Mouse (Mus musculus) intestine, embryonic 16.5 days (tissue): ENCODE data around the gene Ppm1g. TPM values are rescaled to one million over a fixed set of nuclear protein-coding genes. Genes with fewer than 3 reads are reported as not detected.
A peak's percentile ranks its signal among the peaks of the same experiment; 100 is the strongest.
"Not testable (repeated sequence)": the region's sequence is repeated elsewhere in the genome, so short reads cannot be mapped to it uniquely, and the experiment has no call there.

Experiments
- ATAC-seq: fragments of 200-750 bp; cut with Nextera tagmentation; 2 replicates; pipeline ENCODE4 v1.8.0; 2017; ENCODE audit warnings: moderate TSS enrichment, moderate library complexity
- H3K27ac ChIP-seq: fragments of 300-500 bp; sonication (generic); 2 replicates; pipeline ENCODE4 v1.5.1; 2014; ENCODE audit warnings: mild to moderate bottlenecking, low read length
- H3K27me3 ChIP-seq: fragments of 300-500 bp; sonication (generic); replicated peaks from 2 replicates; pipeline ENCODE4 v1.6.1; 2014; ENCODE audit warnings: low read length, control low read depth, mixed read lengths; ENCODE audit not compliant: control insufficient read depth, insufficient read depth
- H3K36me3 ChIP-seq: fragments of 300-500 bp; sonication (generic); 2 replicates; pipeline ENCODE4 v1.6.1; 2014; ENCODE audit warnings: low read length, control low read depth; ENCODE audit not compliant: control insufficient read depth, insufficient read depth
- H3K4me1 ChIP-seq: fragments of 300-500 bp; sonication (generic); 2 replicates; pipeline ENCODE4 v1.6.1; 2014; ENCODE audit warnings: low read length, control low read depth, mixed read lengths; ENCODE audit not compliant: control insufficient read depth, insufficient read depth
- H3K4me2 ChIP-seq: fragments of 300-500 bp; sonication (generic); 2 replicates; pipeline ENCODE4 v1.6.1; 2014; ENCODE audit warnings: low read depth, low read length, control low read depth
- H3K4me3 ChIP-seq: fragments of 300-500 bp; sonication (generic); 2 replicates; pipeline ENCODE4 v1.5.1; 2014; ENCODE audit warnings: mild to moderate bottlenecking, low read length
- H3K9ac ChIP-seq: fragments of 300-500 bp; sonication (generic); 2 replicates; pipeline ENCODE4 v1.6.1; 2014; ENCODE audit warnings: low read depth, low read length
- H3K9me3 ChIP-seq: fragments of 300-500 bp; sonication (generic); 2 replicates; pipeline ENCODE4 v1.6.1; 2016; ENCODE audit warnings: low read length, control low read depth; ENCODE audit not compliant: control insufficient read depth
- WGBS: fragments of 180-500 bp; shearing (Covaris S2); extraction: QIAGEN DNeasy Blood & Tissue Kit; methylation state at CpG from one replicate; pipeline ENCODE4 v1.1.7; 2014; 5-methylcytosine and 5-hydroxymethylcytosine counted together
- polyA plus RNA-seq: library from polyadenylated mRNA; unstranded; fragments of >200 nt; fragmentation: Nextera tagmentation; extraction: Ambion mirVana; gene quantifications from 2 replicates; pipeline ENCODE4 v1.2.1, GENCODE M21; 2015

The Ppm1g gene
- polyA plus RNA-seq, 1 experiment from 2014 or later, result 122 TPM

- Histone ChIP-seq H3K9me3 (no peaks in the 10 kb centered on the region), H3K36me3 (no peaks in the 10 kb centered on the region), H3K4me3 (no peak overlapping the region), H3K4me1 (peaks cover 10% of the 10 kb centered on the region), H3K27ac (no peak overlapping the region), H3K4me2 (no peak overlapping the region), H3K9ac (no peak overlapping the region), H3K27me3 (no peaks in the 10 kb centered on the region)
- no peak for ATAC-seq
- 95% methylated on average over 9 of the region's 9 CpGs for WGBS
Observed at GRCm38 (mm10) chr5:31222696-31223095, 2.2 kb upstream of the Ppm1g start.

DNA sequence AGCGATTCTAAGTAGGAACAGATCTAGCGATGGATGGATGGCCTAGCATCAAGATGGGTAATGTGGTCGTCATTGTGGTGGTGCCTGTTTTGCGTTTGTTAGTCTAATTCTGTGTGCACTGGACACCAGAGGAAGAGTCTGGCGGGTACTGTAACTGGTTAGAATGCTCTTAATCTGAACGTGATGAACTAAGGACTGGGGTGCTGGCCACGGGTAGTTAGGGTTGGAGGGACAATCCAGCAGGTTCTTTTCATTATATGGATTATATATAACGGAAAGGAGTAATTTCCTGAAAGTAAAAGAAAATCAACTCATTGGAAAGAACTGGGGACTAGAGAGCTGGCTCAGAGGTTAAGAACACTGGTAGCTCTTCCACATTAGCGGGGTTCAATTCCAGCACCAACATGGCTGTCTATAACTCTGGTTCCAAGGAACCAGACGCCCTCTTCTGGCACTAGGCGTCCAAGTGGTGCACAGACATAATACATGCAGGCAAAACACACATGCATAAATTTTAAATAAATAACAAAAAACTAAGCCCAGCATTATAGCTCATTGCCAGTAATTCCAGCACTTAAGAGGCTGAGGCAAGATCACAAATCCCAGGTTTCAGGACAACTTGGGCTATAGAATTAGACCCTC, 938 bp upstream of the Ppm1g start:
- no peak; the same call in 1 of the 2 replicates for ATAC-seq

DNA sequence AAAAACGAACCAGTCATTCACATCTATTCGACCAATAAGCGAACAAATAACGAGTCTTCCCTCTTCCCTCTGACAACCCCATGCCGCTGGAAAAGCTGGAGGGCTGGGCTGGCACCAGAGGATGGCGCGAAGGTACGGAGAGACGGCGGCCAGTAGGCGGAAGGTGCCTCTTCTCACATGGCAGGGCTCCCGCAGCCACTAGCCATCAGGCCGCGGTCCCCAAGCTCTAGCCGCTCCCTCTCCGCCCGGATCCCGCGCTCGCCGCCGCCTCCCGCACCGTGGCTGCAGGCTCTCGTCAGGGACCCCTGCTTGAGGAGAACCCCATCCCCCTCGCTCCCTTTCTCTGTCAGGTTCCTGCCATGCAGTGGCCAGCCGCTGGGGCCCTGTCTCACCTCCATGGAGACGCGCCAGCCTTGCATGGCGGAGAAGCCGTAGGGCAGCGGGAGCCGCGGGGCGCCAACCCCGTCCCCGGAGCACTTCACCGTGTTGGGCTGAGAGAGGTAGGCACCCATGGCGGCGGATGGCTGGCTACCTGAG, 508 bp downstream of the Ppm1g start:
- H3K27ac ChIP-seq, result peak overlapping the region; percentile 81
- H3K4me2 ChIP-seq, result peak overlapping the region; percentile 63
- no peaks in the 10 kb centered on the region for H3K9me3 ChIP-seq
- peak; percentile 78 for ATAC-seq
- H3K4me3 ChIP-seq, result peak overlapping the region; percentile 76
- H3K4me1 ChIP-seq, result peaks cover 10% of the 10 kb centered on the region
- H3K9ac ChIP-seq, result peak overlapping the region; percentile 82
- 0% methylated on average over 40 of the region's 40 CpGs for WGBS
- H3K36me3 ChIP-seq, result no peaks in the 10 kb centered on the region
- no peaks in the 10 kb centered on the region for H3K27me3 ChIP-seq

More for the DNA sequence above, 938 bp upstream of the Ppm1g start:
- H3K36me3 ChIP-seq, result no peaks in the 10 kb centered on the region
- H3K9ac ChIP-seq, result peak overlapping the region; percentile 87
- 14% methylated on average over 11 of the region's 11 CpGs for WGBS
- peak overlapping the region; percentile 93 for H3K4me2 ChIP-seq
- H3K4me3 ChIP-seq, result peak overlapping the region; percentile 76
- H3K9me3 ChIP-seq, result no peaks in the 10 kb centered on the region
- peaks cover 10% of the 10 kb centered on the region for H3K4me1 ChIP-seq
- peak overlapping the region; percentile 89 for H3K27ac ChIP-seq
- H3K27me3 ChIP-seq, result no peaks in the 10 kb centered on the region

DNA sequence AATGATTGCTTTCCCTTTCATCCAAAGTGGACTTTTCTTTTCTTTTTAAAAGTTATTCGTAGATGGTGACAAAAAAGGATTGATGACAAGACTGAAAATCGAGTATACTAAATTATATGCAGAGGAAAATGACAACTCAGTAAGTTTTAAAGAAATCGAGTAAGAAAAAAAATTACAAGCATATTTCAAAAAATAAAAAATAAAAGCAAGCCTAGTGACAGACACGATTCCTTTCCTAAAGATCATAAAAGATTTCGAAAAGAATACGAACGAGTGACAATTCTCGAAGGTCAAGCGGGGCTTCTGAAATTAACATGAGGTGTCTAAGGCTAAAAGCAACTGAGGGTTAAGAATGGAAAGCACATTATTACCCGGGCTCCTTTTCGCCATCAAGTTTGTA, 1.0 kb downstream of the Ppm1g start:
- 1% methylated on average over 11 of the region's 11 CpGs for WGBS
- no peaks in the 10 kb centered on the region for H3K9me3 ChIP-seq
- no peaks in the 10 kb centered on the region for H3K36me3 ChIP-seq
- ATAC-seq, result no peak
- peak overlapping the region; percentile 76 for H3K4me3 ChIP-seq
- H3K9ac ChIP-seq, result peak overlapping the region; percentile 82
- H3K4me2 ChIP-seq, result peak overlapping the region; percentile 63
- H3K27ac ChIP-seq, result peak overlapping the region; percentile 81
- H3K27me3 ChIP-seq, result no peaks in the 10 kb centered on the region
- peaks cover 10% of the 10 kb centered on the region for H3K4me1 ChIP-seq

DNA sequence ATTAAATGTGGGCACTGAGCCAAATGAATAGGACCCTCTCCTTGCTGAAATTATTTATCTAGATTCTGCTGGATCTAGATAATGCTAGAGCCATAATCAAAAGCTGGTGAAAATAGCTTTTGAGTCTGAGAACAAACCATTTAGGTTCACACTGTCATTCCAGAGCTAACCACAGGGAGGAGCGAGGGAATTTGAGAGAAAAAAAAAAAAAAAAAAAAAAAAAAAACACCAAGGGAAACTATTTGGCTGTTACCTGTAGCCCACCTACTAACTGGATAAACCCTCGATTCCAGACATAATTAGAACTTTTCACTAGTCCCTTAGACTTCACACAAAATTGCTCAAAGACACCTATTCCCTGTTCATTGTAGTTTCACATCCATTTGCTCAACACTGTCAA, 1.4 kb downstream of the Ppm1g start:
- Histone ChIP-seq H3K4me3 (peak overlapping the region; percentile 31), H3K27me3 (no peaks in the 10 kb centered on the region), H3K4me2 (peak overlapping the region; percentile 51), H3K9ac (no peak overlapping the region), H3K4me1 (peaks cover 10% of the 10 kb centered on the region), H3K27ac (no peak overlapping the region), H3K36me3 (no peaks in the 10 kb centered on the region), H3K9me3 (no peaks in the 10 kb centered on the region)
- ATAC-seq, result no peak
- 0% methylated on average over 2 of the region's 2 CpGs for WGBS

- no peaks in the 10 kb centered on the region for H3K36me3 ChIP-seq
- H3K4me3 ChIP-seq, result no peak overlapping the region
- no peak overlapping the region for H3K9ac ChIP-seq
- no peak for ATAC-seq
- no peak overlapping the region for H3K27ac ChIP-seq
- peaks cover 10% of the 10 kb centered on the region for H3K4me1 ChIP-seq
- WGBS, result 51% methylated on average over 6 of the region's 7 CpGs
- no peaks in the 10 kb centered on the region for H3K9me3 ChIP-seq
- H3K4me2 ChIP-seq, result no peak overlapping the region
- H3K27me3 ChIP-seq, result no peaks in the 10 kb centered on the region
Observed at GRCm38 (mm10) chr5:31218294-31218693, 2.2 kb downstream of the Ppm1g start.

DNA sequence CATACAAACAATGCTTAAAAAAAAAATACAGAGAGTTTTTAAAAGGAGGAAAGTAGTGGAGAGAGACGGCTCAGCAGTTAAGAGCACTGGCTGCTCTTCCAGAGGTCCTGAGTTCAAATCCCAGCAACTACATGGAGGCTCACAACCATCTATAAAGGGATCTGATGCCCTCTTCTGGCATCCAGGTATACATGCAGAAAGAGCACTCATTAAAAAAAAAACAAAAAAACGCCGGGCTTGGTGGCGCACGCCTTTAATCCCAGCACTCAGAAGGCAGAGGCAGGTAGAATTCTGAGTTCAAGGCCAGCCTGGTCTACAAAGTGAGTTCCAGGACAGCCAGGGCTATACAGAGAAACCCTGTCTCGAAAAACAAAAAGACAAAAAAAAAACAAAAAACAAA, 3.9 kb downstream of the Ppm1g start:
- not testable (repeated sequence) for ATAC-seq, H3K4me3 ChIP-seq, H3K9ac ChIP-seq, H3K4me1 ChIP-seq, H3K27ac ChIP-seq, H3K9me3 ChIP-seq, H3K36me3 ChIP-seq, H3K4me2 ChIP-seq, H3K27me3 ChIP-seq
- WGBS, result 92% methylated on average over 6 of the region's 6 CpGs

DNA sequence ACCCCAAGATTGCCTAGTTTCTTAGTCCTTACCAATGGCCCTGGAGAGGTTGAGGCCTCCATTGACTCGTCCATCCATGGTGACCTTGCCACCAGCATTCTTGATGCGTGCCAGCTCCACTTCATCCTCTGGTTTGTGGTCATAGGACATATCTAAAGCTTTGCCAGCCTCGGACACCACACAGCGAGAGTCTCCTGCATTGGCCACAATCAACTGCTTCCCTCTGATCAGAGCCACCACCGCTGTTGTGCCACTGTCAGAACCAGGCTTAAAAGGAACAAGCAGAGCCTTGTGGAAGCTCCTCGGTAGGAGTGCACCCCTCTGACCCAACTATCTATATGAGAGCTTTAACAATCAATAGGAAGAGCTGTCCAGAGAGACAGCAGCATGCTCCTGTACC, 16.1 kb downstream of the Ppm1g start:
- WGBS, result 94% methylated on average over 6 of the region's 6 CpGs
- no peaks in the 10 kb centered on the region for H3K9me3 ChIP-seq
- no peak for ATAC-seq
- H3K4me1 ChIP-seq, result peaks cover 4% of the 10 kb centered on the region; the same call in 1 of the 2 replicates
- no peak overlapping the region for H3K9ac ChIP-seq
- no peak overlapping the region for H3K27ac ChIP-seq
- peaks cover 26% of the 10 kb centered on the region for H3K36me3 ChIP-seq
- H3K4me3 ChIP-seq, result no peak overlapping the region
- H3K4me2 ChIP-seq, result no peak overlapping the region
- H3K27me3 ChIP-seq, result no peaks in the 10 kb centered on the region

DNA sequence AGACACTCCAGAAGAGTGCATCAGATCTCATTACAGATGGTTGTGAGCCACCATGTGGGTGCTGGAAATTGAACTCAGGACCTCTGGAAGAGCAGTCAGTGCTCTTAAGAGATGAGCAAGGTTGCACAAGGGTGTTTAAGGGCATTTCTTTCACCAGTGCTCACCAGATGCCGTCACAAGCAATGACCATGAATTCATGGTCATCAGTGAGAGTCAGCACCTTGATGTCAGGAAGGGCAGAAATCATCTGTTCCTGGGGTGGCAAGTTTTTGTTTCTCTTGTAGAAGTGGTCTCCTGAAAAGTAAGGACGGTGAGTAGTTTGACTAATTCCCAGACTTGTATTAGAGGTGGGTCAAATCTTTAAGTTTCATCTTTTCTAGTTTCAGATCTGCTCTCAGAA, 16.6 kb downstream of the Ppm1g start:
- no peak for ATAC-seq

More for the DNA sequence above, 16.6 kb downstream of the Ppm1g start:
- 90% methylated on average over 2 of the region's 2 CpGs for WGBS
- Histone ChIP-seq H3K4me1 (peaks cover 4% of the 10 kb centered on the region; the same call in 1 of the 2 replicates), H3K9me3 (no peaks in the 10 kb centered on the region), H3K27ac (no peak overlapping the region), H3K4me3 (no peak overlapping the region), H3K36me3 (peaks cover 30% of the 10 kb centered on the region), H3K27me3 (no peaks in the 10 kb centered on the region), H3K9ac (no peak overlapping the region), H3K4me2 (no peak overlapping the region)
